Mouse (Mus musculus): ENCODE results near the gene Ppp1r13l. TPM values are rescaled to one million over a fixed set of nuclear protein-coding genes. Genes with fewer than 3 reads are reported as not detected.

Gene Ppp1r13l
- polyA plus RNA-seq, 1 experiment from 2014 or later: 4.7 TPM

GRCm38 (mm10) chr7:19375368-19375767 lies 15.8 kb downstream of the Ppp1r13l start:
- Histone ChIP-seq H3K36me3 (replicated peaks; ENCODE audit: control insufficient read depth, insufficient read depth, low read depth, low read length) (no peaks in the 10 kb centered on the region; the same call in 1 of the 2 replicates), H3K4me3 (ENCODE audit: low read depth, low read length) (no peak overlapping the region), H3K9me3 (replicated peaks; ENCODE audit: control insufficient read depth, low read length) (no peaks in the 10 kb centered on the region), H3K4me1 (ENCODE audit: control insufficient read depth, insufficient read depth, low read length) (no peaks in the 10 kb centered on the region), H3K4me2 (ENCODE audit: low read depth, low read length) (no peak overlapping the region), H3K9ac (replicated peaks; ENCODE audit: low read length) (no peak overlapping the region), H3K27me3 (ENCODE audit: control insufficient read depth, insufficient read depth, low read length) (no peaks in the 10 kb centered on the region), H3K27ac (replicated peaks; ENCODE audit: low read depth, low read length) (no peak overlapping the region)
- WGBS: 76% methylated on average over 18 of the region's 18 CpGs
- DNase-seq (ENCODE audit: low spot score) (no peak), ATAC-seq (replicated peaks; ENCODE audit: insufficient number of reproducible peaks, low FRiP score, low TSS enrichment, low read depth) (no peak)

- Histone ChIP-seq H3K4me3 (ENCODE audit: low read depth, low read length) (no peak overlapping the region), H3K9me3 (replicated peaks; ENCODE audit: control insufficient read depth, low read length) (no peaks in the 10 kb centered on the region), H3K9ac (replicated peaks; ENCODE audit: low read length) (no peak overlapping the region), H3K4me2 (ENCODE audit: low read depth, low read length) (no peak overlapping the region), H3K27ac (replicated peaks; ENCODE audit: low read depth, low read length) (no peak overlapping the region), H3K27me3 (ENCODE audit: control insufficient read depth, insufficient read depth, low read length) (no peaks in the 10 kb centered on the region), H3K4me1 (ENCODE audit: control insufficient read depth, insufficient read depth, low read length) (no peaks in the 10 kb centered on the region), H3K36me3 (replicated peaks; ENCODE audit: control insufficient read depth, insufficient read depth, low read depth, low read length) (no peaks in the 10 kb centered on the region; the same call in 1 of the 2 replicates)
- DNase-seq (ENCODE audit: low spot score) (no peak), ATAC-seq (replicated peaks; ENCODE audit: insufficient number of reproducible peaks, low FRiP score, low TSS enrichment, low read depth) (no peak)
- 85% methylated on average over 4 of the region's 4 CpGs for WGBS
Observed at GRCm38 (mm10) chr7:19376019-19376418, 16.5 kb downstream of the Ppp1r13l start.

- H3K9me3 ChIP-seq (replicated peaks; ENCODE audit: control insufficient read depth, low read length): no peaks in the 10 kb centered on the region
- ATAC-seq (replicated peaks; ENCODE audit: insufficient number of reproducible peaks, low FRiP score, low TSS enrichment, low read depth) (no peak), DNase-seq (ENCODE audit: low spot score) (no peak)
Observed at GRCm38 (mm10) chr7:19378049-19378448, 18.5 kb downstream of the Ppp1r13l start.

GRCm38 (mm10) chr7:19381377-19382165 lies 22.0 kb downstream of the Ppp1r13l start, which contains the start of gene Ercc2:
Gene Ercc2, plus strand, starts transcription at chr7:19382010.
- 5% methylated on average over 47 of the region's 48 CpGs for WGBS
- Histone ChIP-seq H3K9ac (replicated peaks; ENCODE audit: low read length) (peak within 1 kb of the TSS; percentile 82), H3K27ac (replicated peaks; ENCODE audit: low read depth, low read length) (no peak within 1 kb of the TSS; the same call in 1 of the 2 replicates), H3K4me1 (ENCODE audit: control insufficient read depth, insufficient read depth, low read length) (no peaks in the 10 kb centered on the region), H3K4me3 (ENCODE audit: low read depth, low read length) (peak within 1 kb of the TSS; percentile 79), H3K36me3 (replicated peaks; ENCODE audit: control insufficient read depth, insufficient read depth, low read depth, low read length) (no peaks in the 10 kb centered on the region; the same call in none of the 2 replicates), H3K9me3 (replicated peaks; ENCODE audit: control insufficient read depth, low read length) (no peaks in the 10 kb centered on the region), H3K4me2 (ENCODE audit: low read depth, low read length) (peak within 1 kb of the TSS; percentile 64), H3K27me3 (ENCODE audit: control insufficient read depth, insufficient read depth, low read length) (no peaks in the 10 kb centered on the region)
- peak; percentile 100 for DNase-seq (ENCODE audit: low spot score)
- peak; percentile 87 for ATAC-seq (replicated peaks; ENCODE audit: insufficient number of reproducible peaks, low FRiP score, low TSS enrichment, low read depth)

More at GRCm38 (mm10) chr7:19378049-19378448, 18.5 kb downstream of the Ppp1r13l start:
- 73% methylated on average over 8 of the region's 8 CpGs for WGBS
- H3K27me3 ChIP-seq (ENCODE audit: control insufficient read depth, insufficient read depth, low read length): no peaks in the 10 kb centered on the region
- no peaks in the 10 kb centered on the region; the same call in 1 of the 2 replicates for H3K36me3 ChIP-seq (replicated peaks; ENCODE audit: control insufficient read depth, insufficient read depth, low read depth, low read length)
- no peak overlapping the region for H3K9ac ChIP-seq (replicated peaks; ENCODE audit: low read length)
- no peak overlapping the region for H3K4me3 ChIP-seq (ENCODE audit: low read depth, low read length)
- no peak overlapping the region for H3K4me2 ChIP-seq (ENCODE audit: low read depth, low read length)
- H3K27ac ChIP-seq (replicated peaks; ENCODE audit: low read depth, low read length): no peak overlapping the region
- no peaks in the 10 kb centered on the region for H3K4me1 ChIP-seq (ENCODE audit: control insufficient read depth, insufficient read depth, low read length)

GRCm38 (mm10) chr7:19382166-19382541 lies 22.6 kb downstream of the Ppp1r13l start:
- H3K36me3 ChIP-seq (replicated peaks; ENCODE audit: control insufficient read depth, insufficient read depth, low read depth, low read length): peaks cover 4% of the 10 kb centered on the region
- no peaks in the 10 kb centered on the region for H3K4me1 ChIP-seq (ENCODE audit: control insufficient read depth, insufficient read depth, low read length)
- peak overlapping the region; percentile 79 for H3K4me3 ChIP-seq (ENCODE audit: low read depth, low read length)
- H3K9ac ChIP-seq (replicated peaks; ENCODE audit: low read length): peak overlapping the region; percentile 82
- H3K27ac ChIP-seq (replicated peaks; ENCODE audit: low read depth, low read length): no peak overlapping the region; the same call in 1 of the 2 replicates
- DNase-seq (ENCODE audit: low spot score) (no peak), ATAC-seq (replicated peaks; ENCODE audit: insufficient number of reproducible peaks, low FRiP score, low TSS enrichment, low read depth) (peak; percentile 57)
- H3K27me3 ChIP-seq (ENCODE audit: control insufficient read depth, insufficient read depth, low read length): no peaks in the 10 kb centered on the region
- H3K4me2 ChIP-seq (ENCODE audit: low read depth, low read length): peak overlapping the region; percentile 64
- under 1% methylated on average over 33 of the region's 37 CpGs for WGBS
- H3K9me3 ChIP-seq (replicated peaks; ENCODE audit: control insufficient read depth, low read length): no peaks in the 10 kb centered on the region

GRCm38 (mm10) chr7:19383708-19384107 lies 24.2 kb downstream of the Ppp1r13l start:
- Histone ChIP-seq H3K4me1 (ENCODE audit: control insufficient read depth, insufficient read depth, low read length) (no peaks in the 10 kb centered on the region), H3K27ac (replicated peaks; ENCODE audit: low read depth, low read length) (no peak overlapping the region), H3K36me3 (replicated peaks; ENCODE audit: control insufficient read depth, insufficient read depth, low read depth, low read length) (peaks cover 6% of the 10 kb centered on the region; the same call in 1 of the 2 replicates), H3K9me3 (replicated peaks; ENCODE audit: control insufficient read depth, low read length) (no peaks in the 10 kb centered on the region), H3K9ac (replicated peaks; ENCODE audit: low read length) (no peak overlapping the region), H3K4me3 (ENCODE audit: low read depth, low read length) (no peak overlapping the region), H3K4me2 (ENCODE audit: low read depth, low read length) (no peak overlapping the region), H3K27me3 (ENCODE audit: control insufficient read depth, insufficient read depth, low read length) (no peaks in the 10 kb centered on the region)
- DNase-seq (ENCODE audit: low spot score): no peak
- WGBS: 69% methylated on average over 9 of the region's 9 CpGs
- no peak for ATAC-seq (replicated peaks; ENCODE audit: insufficient number of reproducible peaks, low FRiP score, low TSS enrichment, low read depth)

- Histone ChIP-seq H3K4me3 (ENCODE audit: low read depth, low read length) (no peak overlapping the region), H3K9ac (replicated peaks; ENCODE audit: low read length) (no peak overlapping the region), H3K36me3 (replicated peaks; ENCODE audit: control insufficient read depth, insufficient read depth, low read depth, low read length) (peaks cover 26% of the 10 kb centered on the region), H3K4me1 (ENCODE audit: control insufficient read depth, insufficient read depth, low read length) (no peaks in the 10 kb centered on the region), H3K4me2 (ENCODE audit: low read depth, low read length) (no peak overlapping the region), H3K27me3 (ENCODE audit: control insufficient read depth, insufficient read depth, low read length) (no peaks in the 10 kb centered on the region), H3K27ac (replicated peaks; ENCODE audit: low read depth, low read length) (no peak overlapping the region), H3K9me3 (replicated peaks; ENCODE audit: control insufficient read depth, low read length) (no peaks in the 10 kb centered on the region)
- ATAC-seq (replicated peaks; ENCODE audit: insufficient number of reproducible peaks, low FRiP score, low TSS enrichment, low read depth) (no peak), DNase-seq (ENCODE audit: low spot score) (no peak)
- 73% methylated on average over 10 of the region's 10 CpGs for WGBS
Observed at GRCm38 (mm10) chr7:19388699-19389413, 29.3 kb downstream of the Ppp1r13l start.

- no peak for DNase-seq (ENCODE audit: low spot score)
- Histone ChIP-seq H3K9me3 (replicated peaks; ENCODE audit: control insufficient read depth, low read length) (no peaks in the 10 kb centered on the region), H3K9ac (replicated peaks; ENCODE audit: low read length) (no peak overlapping the region), H3K4me3 (ENCODE audit: low read depth, low read length) (no peak overlapping the region), H3K4me1 (ENCODE audit: control insufficient read depth, insufficient read depth, low read length) (no peaks in the 10 kb centered on the region), H3K4me2 (ENCODE audit: low read depth, low read length) (no peak overlapping the region), H3K27me3 (ENCODE audit: control insufficient read depth, insufficient read depth, low read length) (no peaks in the 10 kb centered on the region), H3K36me3 (replicated peaks; ENCODE audit: control insufficient read depth, insufficient read depth, low read depth, low read length) (peaks cover 28% of the 10 kb centered on the region), H3K27ac (replicated peaks; ENCODE audit: low read depth, low read length) (no peak overlapping the region)
- ATAC-seq (replicated peaks; ENCODE audit: insufficient number of reproducible peaks, low FRiP score, low TSS enrichment, low read depth): no peak
- 94% methylated on average over 8 of the region's 8 CpGs for WGBS
Observed at GRCm38 (mm10) chr7:19394484-19394883, 34.9 kb downstream of the Ppp1r13l start.

All from embryonic facial prominence, embryonic 11.5 days (tissue).